Mouse (Mus musculus) hindbrain, embryonic 15.5 days (tissue): ENCODE results near the gene Tnfrsf13c. TPM values are rescaled to one million over a fixed set of nuclear protein-coding genes. Genes with fewer than 3 reads are reported as not detected.

Experiments
- ATAC-seq: fragments of 200-750 bp; cut with Nextera tagmentation; 2 replicates; pipeline ENCODE4 v1.8.0; 2017; ENCODE audit warnings: low read depth, moderate number of reproducible peaks, moderate TSS enrichment; ENCODE audit not compliant: low FRiP score
- H3K27ac ChIP-seq: fragments of 300-500 bp; sonication (generic); replicated peaks from 2 replicates; pipeline ENCODE4 v1.5.1; 2015; ENCODE audit warnings: mild to moderate bottlenecking, inconsistent platforms
- H3K27me3 ChIP-seq: fragments of 300-500 bp; sonication (generic); 2 replicates; pipeline ENCODE4 v1.6.1; 2015; ENCODE audit warnings: control low read depth, inconsistent platforms
- H3K36me3 ChIP-seq: fragments of 300-500 bp; sonication (generic); 2 replicates; pipeline ENCODE4 v1.6.1; 2015; ENCODE audit warnings: control low read depth, inconsistent platforms
- H3K4me1 ChIP-seq: fragments of 300-500 bp; sonication (generic); replicated peaks from 2 replicates; pipeline ENCODE4 v1.6.1; 2015; ENCODE audit warnings: control low read depth, inconsistent platforms
- H3K4me2 ChIP-seq: fragments of 300-500 bp; sonication (generic); 2 replicates; pipeline ENCODE4 v1.6.1; 2015; ENCODE audit warnings: moderate library complexity, mild to moderate bottlenecking, inconsistent platforms
- H3K4me3 ChIP-seq: fragments of 300-500 bp; sonication (generic); 2 replicates; pipeline ENCODE4 v1.5.1; 2015; ENCODE audit warnings: mild to moderate bottlenecking, inconsistent platforms
- H3K9ac ChIP-seq: fragments of 300-500 bp; sonication (generic); 2 replicates; pipeline ENCODE4 v1.6.1; 2015; ENCODE audit warnings: inconsistent platforms
- H3K9me3 ChIP-seq: fragments of 300-500 bp; sonication (generic); 2 replicates; pipeline ENCODE4 v1.6.1; 2016; ENCODE audit warnings: control low read depth, inconsistent platforms
- WGBS: fragments of 180-500 bp; shearing (Covaris S2); methylation state at CpG from one replicate; pipeline ENCODE4 v1.1.7; 2015; 5-methylcytosine and 5-hydroxymethylcytosine counted together
- polyA plus RNA-seq: library from polyadenylated mRNA; unstranded; fragments of >200 nt; fragmentation: Nextera tagmentation; extraction: Ambion mirVana; gene quantifications from 2 replicates; pipeline ENCODE4 v1.2.1, GENCODE M21; 2015

Gene Tnfrsf13c
- polyA plus RNA-seq, 1 experiment from 2014 or later = 0.69 TPM

- Histone ChIP-seq H3K27me3 (no peaks in the 10 kb centered on the region), H3K4me2 (no peak overlapping the region), H3K9ac (no peak overlapping the region), H3K4me1 (0 out of 2 replicates have a peak, but pooled peaks cover 3% of the 10 kb centered on the region), H3K4me3 (no peak overlapping the region), H3K9me3 (no peaks in the 10 kb centered on the region), H3K27ac (no peak overlapping the region), H3K36me3 (peaks cover 83% of the 10 kb centered on the region)
- WGBS = 80% methylated on average over 14 of the region's 14 CpGs
- no peak for ATAC-seq
These were observed 38.0 kb downstream of the Tnfrsf13c start for GRCm38 (mm10) chr15:82186131-82186530.

GRCm38 (mm10) chr15:82185062-82185783, 38.9 kb downstream of the Tnfrsf13c start:
- Histone ChIP-seq H3K9me3 (no peaks in the 10 kb centered on the region), H3K4me3 (no peak overlapping the region), H3K36me3 (peaks cover 89% of the 10 kb centered on the region), H3K27ac (no peak overlapping the region), H3K4me2 (no peak overlapping the region), H3K27me3 (no peaks in the 10 kb centered on the region), H3K4me1 (0 out of 2 replicates have a peak, but pooled peaks cover 3% of the 10 kb centered on the region), H3K9ac (no peak overlapping the region)
- WGBS = 89% methylated on average over 14 of the region's 14 CpGs
- ATAC-seq = no peak

GRCm38 (mm10) chr15:82184656-82185055, 39.5 kb downstream of the Tnfrsf13c start:
- no peak overlapping the region for H3K27ac ChIP-seq

GRCm38 (mm10) chr15:82184183-82184582, 40.0 kb downstream of the Tnfrsf13c start:
- peaks cover 91% of the 10 kb centered on the region for H3K36me3 ChIP-seq
- ATAC-seq = no peak
- no peaks in the 10 kb centered on the region for H3K9me3 ChIP-seq
- WGBS = 82% methylated on average over 7 of the region's 7 CpGs
- H3K4me3 ChIP-seq = no peak overlapping the region
- no peak overlapping the region for H3K27ac ChIP-seq
- H3K4me2 ChIP-seq = no peak overlapping the region
- H3K4me1 ChIP-seq = 0 out of 2 replicates have a peak, but pooled peaks cover 3% of the 10 kb centered on the region
- no peak overlapping the region for H3K9ac ChIP-seq
- no peaks in the 10 kb centered on the region for H3K27me3 ChIP-seq

More at GRCm38 (mm10) chr15:82184656-82185055, 39.5 kb downstream of the Tnfrsf13c start:
- no peaks in the 10 kb centered on the region for H3K27me3 ChIP-seq
- no peak overlapping the region for H3K4me3 ChIP-seq
- H3K4me1 ChIP-seq = 0 out of 2 replicates have a peak, but pooled peaks cover 3% of the 10 kb centered on the region
- no peaks in the 10 kb centered on the region for H3K9me3 ChIP-seq
- no peak overlapping the region for H3K9ac ChIP-seq
- no peak overlapping the region for H3K4me2 ChIP-seq
- 93% methylated on average over 10 of the region's 10 CpGs for WGBS
- peaks cover 91% of the 10 kb centered on the region for H3K36me3 ChIP-seq
- ATAC-seq = no peak

DNA sequence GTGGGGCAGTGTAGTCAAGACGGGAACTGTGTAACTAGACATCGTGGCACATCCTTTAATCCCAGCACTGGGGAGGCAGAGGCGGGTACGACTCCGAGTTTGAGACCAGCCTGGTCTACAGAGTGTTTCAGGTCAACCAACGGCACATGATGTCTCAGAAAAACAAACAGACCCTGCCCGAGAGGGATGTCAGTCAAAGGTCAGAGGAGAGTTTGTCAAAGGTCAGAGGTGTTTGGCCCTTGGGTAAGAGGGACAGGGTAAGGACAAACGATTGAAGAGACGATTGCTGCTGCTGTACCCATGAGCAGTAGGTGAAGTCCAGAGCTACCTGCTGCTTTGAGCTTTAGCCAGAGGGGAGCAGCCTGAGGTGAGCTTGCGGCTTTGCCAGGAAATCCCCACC, 40.6 kb downstream of the Tnfrsf13c start:
- no peaks in the 10 kb centered on the region for H3K9me3 ChIP-seq
- 82% methylated on average over 10 of the region's 10 CpGs for WGBS
- no peak for ATAC-seq

DNA sequence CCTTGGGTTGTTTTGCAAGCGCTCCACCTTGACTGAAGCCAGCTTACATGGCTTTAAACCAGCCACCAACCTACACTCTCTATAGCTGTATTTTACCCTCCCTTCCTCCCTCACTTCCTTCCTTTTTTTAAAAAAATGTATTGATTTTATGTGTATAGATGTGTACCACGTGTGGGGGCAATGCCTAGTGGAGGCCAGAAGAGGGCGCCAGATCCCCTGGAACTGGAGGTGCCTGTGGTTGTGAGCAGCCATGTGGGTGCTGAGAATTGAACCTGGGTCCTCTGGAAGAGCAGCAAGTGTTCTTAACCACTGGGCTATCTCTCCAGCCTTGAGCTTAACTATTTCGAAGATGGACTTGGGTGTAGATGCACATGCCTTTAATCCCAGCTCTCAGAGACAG, 41.9 kb downstream of the Tnfrsf13c start:
- no peak overlapping the region for H3K4me3 ChIP-seq
- no peak overlapping the region for H3K9ac ChIP-seq
- 99% methylated on average over 4 of the region's 4 CpGs for WGBS
- H3K36me3 ChIP-seq = peaks cover 94% of the 10 kb centered on the region
- H3K27ac ChIP-seq = no peak overlapping the region
- no peak for ATAC-seq
- H3K4me2 ChIP-seq = no peak overlapping the region
- no peaks in the 10 kb centered on the region for H3K4me1 ChIP-seq
- no peaks in the 10 kb centered on the region for H3K9me3 ChIP-seq
- no peaks in the 10 kb centered on the region for H3K27me3 ChIP-seq

More for the DNA sequence above, 40.6 kb downstream of the Tnfrsf13c start:
- Histone ChIP-seq H3K9ac (no peak overlapping the region), H3K4me2 (no peak overlapping the region), H3K4me1 (0 out of 2 replicates have a peak, but pooled peaks cover 3% of the 10 kb centered on the region), H3K27me3 (no peaks in the 10 kb centered on the region), H3K36me3 (peaks cover 94% of the 10 kb centered on the region), H3K27ac (no peak overlapping the region), H3K4me3 (no peak overlapping the region)

- Histone ChIP-seq H3K4me1 (no peaks in the 10 kb centered on the region), H3K4me2 (no peak overlapping the region), H3K4me3 (no peak overlapping the region), H3K27ac (peak overlapping the region; percentile 20; the same call in 1 of the 2 replicates), H3K36me3 (peaks cover 93% of the 10 kb centered on the region), H3K27me3 (no peaks in the 10 kb centered on the region), H3K9ac (no peak overlapping the region), H3K9me3 (no peaks in the 10 kb centered on the region)
- ATAC-seq = no peak
- WGBS = 87% methylated on average over 5 of the region's 5 CpGs
These were observed 43.0 kb downstream of the Tnfrsf13c start for GRCm38 (mm10) chr15:82181131-82181530.

DNA sequence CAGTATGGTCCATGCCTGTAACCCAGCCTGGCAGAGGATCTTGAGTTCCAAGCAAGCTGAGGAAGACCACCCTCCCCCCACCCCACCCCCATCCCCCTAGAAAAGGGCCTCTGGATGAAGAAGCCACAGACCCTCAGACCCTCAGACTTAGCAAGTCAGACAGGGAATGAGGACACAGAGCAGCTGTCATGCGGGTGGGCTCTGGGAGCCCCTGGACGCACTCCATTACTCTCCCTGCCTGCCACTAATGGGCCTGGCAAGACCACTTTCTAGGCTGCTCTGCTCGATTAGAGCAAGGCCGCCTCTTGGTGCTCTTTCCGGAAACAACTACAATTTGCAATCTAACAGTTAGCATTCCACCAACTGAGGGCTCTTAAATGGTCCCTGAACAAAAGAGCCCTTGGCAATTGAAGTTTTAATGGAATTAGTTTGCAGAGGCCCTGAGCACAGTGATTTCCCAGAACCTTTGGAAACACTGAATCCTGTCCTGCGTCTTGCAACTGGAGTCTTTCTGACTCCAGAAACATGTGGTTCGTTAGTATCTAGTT, 46.4 kb downstream of the Tnfrsf13c start:
- no peak overlapping the region for H3K9ac ChIP-seq
- H3K27ac ChIP-seq = no peak overlapping the region
- no peak overlapping the region for H3K4me2 ChIP-seq
- peaks cover 93% of the 10 kb centered on the region for H3K36me3 ChIP-seq
- 81% methylated on average over 7 of the region's 7 CpGs for WGBS
- no peaks in the 10 kb centered on the region for H3K27me3 ChIP-seq
- ATAC-seq = peak; percentile 62; the same call in 1 of the 2 replicates
- no peaks in the 10 kb centered on the region for H3K9me3 ChIP-seq
- H3K4me3 ChIP-seq = no peak overlapping the region
- no peaks in the 10 kb centered on the region for H3K4me1 ChIP-seq

DNA sequence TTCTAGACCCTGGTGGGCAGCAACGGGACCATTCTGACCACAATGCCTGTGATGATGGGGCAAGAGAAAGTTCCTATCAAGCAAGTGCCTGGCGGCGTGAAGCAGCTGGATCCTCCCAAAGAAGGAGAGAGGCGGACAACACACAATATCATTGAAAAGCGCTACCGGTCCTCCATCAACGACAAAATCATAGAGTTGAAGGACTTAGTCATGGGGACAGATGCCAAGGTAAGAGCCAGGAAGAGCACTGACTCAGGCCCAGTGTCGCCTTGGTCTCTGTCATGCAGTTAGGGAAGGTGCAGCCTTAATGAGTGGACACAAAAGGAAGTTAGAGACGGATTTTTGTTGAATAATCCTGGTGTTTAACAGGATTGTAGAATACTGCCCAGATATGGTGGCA, 49.1 kb downstream of the Tnfrsf13c start:
- Histone ChIP-seq H3K9ac (no peak overlapping the region), H3K9me3 (no peaks in the 10 kb centered on the region), H3K4me1 (peaks cover 12% of the 10 kb centered on the region), H3K4me3 (no peak overlapping the region), H3K4me2 (no peak overlapping the region), H3K36me3 (peaks cover 86% of the 10 kb centered on the region), H3K27me3 (no peaks in the 10 kb centered on the region), H3K27ac (no peak overlapping the region)
- WGBS = 94% methylated on average over 9 of the region's 9 CpGs
- no peak for ATAC-seq

DNA sequence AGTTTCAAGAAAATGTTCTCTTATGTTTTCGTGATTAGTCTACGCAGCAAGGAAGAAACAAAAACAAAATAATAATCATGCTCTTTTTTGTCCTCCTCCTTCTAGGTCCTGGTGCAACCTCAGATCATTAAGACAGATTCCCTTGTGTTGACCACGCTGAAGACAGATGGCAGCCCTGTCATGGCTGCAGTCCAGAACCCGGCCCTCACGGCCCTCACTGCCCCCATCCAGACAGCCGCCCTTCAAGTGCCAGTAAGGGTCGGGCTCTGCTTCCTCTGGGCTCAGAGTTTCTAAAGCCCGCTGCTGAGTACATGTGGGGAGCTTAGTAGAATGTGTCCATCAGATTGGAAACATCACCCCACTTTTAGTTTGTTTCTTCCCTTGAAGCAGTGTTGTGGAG, 51.5 kb downstream of the Tnfrsf13c start:
- H3K4me1 ChIP-seq = peaks cover 32% of the 10 kb centered on the region
- H3K9me3 ChIP-seq = no peaks in the 10 kb centered on the region
- H3K27ac ChIP-seq = 0 out of 2 replicates have a peak overlapping the region, but pooled peaks have one; percentile 6
- ATAC-seq = no peak
- WGBS = 71% methylated on average over 8 of the region's 8 CpGs
- no peak overlapping the region for H3K9ac ChIP-seq
- peaks cover 61% of the 10 kb centered on the region for H3K36me3 ChIP-seq
- H3K4me3 ChIP-seq = no peak overlapping the region
- no peak overlapping the region for H3K4me2 ChIP-seq
- no peaks in the 10 kb centered on the region for H3K27me3 ChIP-seq
